Mouse (Mus musculus) G1E (cell line): ENCODE data around the gene Gramd1c.

Experiments used
- CTCF ChIP-seq: IDR thresholded peaks from 2 replicates; pipeline ENCODE4 v1.5.1; 2012; ENCODE audit warnings: low read depth, low read length, inconsistent platforms, mixed read lengths
- GATA1 ChIP-seq: IDR thresholded peaks from 2 replicates; pipeline ENCODE4 v1.6.1; 2012; ENCODE audit warnings: borderline replicate concordance, low read length, inconsistent platforms, mixed read lengths
- GATA2 ChIP-seq: IDR thresholded peaks from 2 replicates; pipeline ENCODE4 v1.6.1; 2012; ENCODE audit warnings: low read depth, low read length, inconsistent platforms, borderline replicate concordance
- POLR2AphosphoS5 ChIP-seq: IDR thresholded peaks from 2 replicates; pipeline ENCODE4 v1.6.1; 2012; ENCODE audit warnings: low read depth, low read length, inconsistent platforms; ENCODE audit not compliant: insufficient replicate concordance
- TAL1 ChIP-seq: conservative IDR thresholded peaks from 2 replicates; pipeline ENCODE4 v1.6.1; 2012; ENCODE audit warnings: low read depth, low read length, inconsistent platforms, mixed read lengths

DNA sequence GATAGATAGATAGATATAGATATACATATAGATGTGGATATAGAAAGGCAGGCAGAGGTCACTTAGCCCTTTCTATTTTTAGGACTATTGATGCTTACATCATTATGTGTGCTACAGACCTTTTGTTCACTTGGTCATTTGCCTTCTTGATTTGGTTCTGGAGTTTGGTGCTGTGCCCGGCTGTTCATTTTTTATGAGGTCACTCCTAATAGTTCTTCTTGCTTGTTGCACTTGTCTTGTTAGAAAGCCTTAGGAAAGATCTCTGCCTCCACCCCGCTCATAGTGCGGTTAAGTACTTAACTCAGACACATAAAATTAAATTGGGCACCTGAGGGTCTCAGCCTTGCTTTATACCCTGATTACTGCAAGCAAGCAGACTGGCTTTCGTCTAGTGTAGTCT is 122.3 kb downstream of the Gramd1c start:
- TF ChIP-seq CTCF (no peak), TAL1 (no peak), GATA1 (no peak), POLR2AphosphoS5 (no peak), GATA2 (no peak)
